Mouse (Mus musculus): Measurements from ENCODE around the gene Vmn1r204. TPM values are rescaled to one million over a fixed set of nuclear protein-coding genes. Genes with fewer than 3 reads are reported as not detected.
"Not testable (repeated sequence)": the region's sequence is repeated elsewhere in the genome, so short reads cannot be mapped to it uniquely, and the experiment has no call there.

The Vmn1r204 gene
- total RNA-seq (2017), result not detected in 2 replicates

GRCm38 (mm10) chr13:22552898-22553297, at the start of gene Vmn1r204:
Gene Vmn1r204, plus strand, starts transcription at chr13:22553198.
- not testable (repeated sequence) for ATAC-seq (replicated peaks; ENCODE audit: low read depth, poor library complexity, severe bottlenecking)

DNA sequence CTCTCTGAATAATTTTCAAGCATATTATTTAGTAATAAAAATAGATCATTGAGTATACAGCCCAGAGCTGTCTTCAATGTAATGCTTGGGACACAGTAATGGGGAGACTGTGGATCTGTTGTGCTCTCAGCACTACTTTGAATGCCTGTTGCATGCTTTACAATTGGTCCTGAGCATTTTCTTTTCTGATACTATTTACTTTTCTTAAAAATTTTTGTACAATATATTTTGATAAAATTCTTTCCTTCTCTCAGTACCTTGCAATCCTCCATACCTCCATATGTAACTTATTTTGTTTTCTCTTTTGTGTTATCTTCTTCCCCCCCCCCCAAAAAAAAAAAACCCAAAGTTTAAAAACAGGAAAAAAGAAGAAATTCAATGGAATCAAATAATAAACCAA, 47.7 kb upstream of the Vmn1r204 start, which contains the start of gene Vmn1r202:
Gene Vmn1r202 (minus strand): TSS at position 101 of the 400 bp plus-strand sequence.
- ATAC-seq (replicated peaks; ENCODE audit: low read depth, poor library complexity, severe bottlenecking), result no peak

DNA sequence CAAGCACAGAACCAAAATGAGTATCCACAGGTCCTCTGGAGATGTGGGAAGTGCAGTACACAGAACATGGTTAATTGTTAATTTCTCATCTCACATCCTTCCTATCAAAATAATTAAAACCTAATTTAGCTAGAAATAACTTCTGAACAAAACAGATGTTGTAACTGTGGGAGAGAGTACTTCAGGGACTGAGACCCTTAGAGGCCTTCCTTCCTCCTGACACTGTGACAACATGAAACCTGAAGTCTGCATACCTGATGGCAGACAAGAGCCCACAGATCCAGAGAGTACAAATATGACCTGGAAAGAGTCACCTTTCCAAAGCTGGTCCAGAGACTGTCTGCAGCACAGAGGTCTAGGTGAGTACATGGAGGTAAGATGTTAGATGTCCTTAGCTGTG, 35.2 kb upstream of the Vmn1r204 start, which contains the start of gene Vmn1r203:
Gene Vmn1r203 (plus strand): TSS at position 301 of the 400 bp plus-strand sequence.
- ATAC-seq (replicated peaks; ENCODE audit: low read depth, poor library complexity, severe bottlenecking), result no peak

- not testable (repeated sequence) for ATAC-seq (replicated peaks; ENCODE audit: low read depth, poor library complexity, severe bottlenecking)
Observed at GRCm38 (mm10) chr13:22574911-22575310, 21.9 kb downstream of the Vmn1r204 start.

GRCm38 (mm10) chr13:22583336-22583735, 30.3 kb downstream of the Vmn1r204 start:
- ATAC-seq (replicated peaks; ENCODE audit: low read depth, poor library complexity, severe bottlenecking), result not testable (repeated sequence)

- ATAC-seq (replicated peaks; ENCODE audit: low read depth, poor library complexity, severe bottlenecking), result no peak
Observed at GRCm38 (mm10) chr13:22592900-22593299, 39.9 kb downstream of the Vmn1r204 start, which contains the start of gene Vmn1r205. Gene Vmn1r205, minus strand, starts transcription at chr13:22593000.

Other genes with a start within 250 kb of the Vmn1r204 start
- gene Vmn1r197, start 228.6 kb upstream of the Vmn1r204 start, total RNA-seq (2017), result not detected in 2 replicates
- gene Vmn1r198, start 202.8 kb upstream of the Vmn1r204 start, total RNA-seq (2017), result not detected in 2 replicates
- gene Vmn1r199, start 173.4 kb upstream of the Vmn1r204 start, total RNA-seq (2017), result not detected in 2 replicates
- not detected in 2 replicates for gene Vmn1r200, start 162.8 kb upstream of the Vmn1r204 start, total RNA-seq (2017)
- not detected in 2 replicates for gene Vmn1r201, start 81.3 kb upstream of the Vmn1r204 start, total RNA-seq (2017)
- not detected in 2 replicates for gene Vmn1r202, start 47.8 kb upstream of the Vmn1r204 start, total RNA-seq (2017)
- gene Vmn1r203, start 35.1 kb upstream of the Vmn1r204 start, total RNA-seq (2017), result 0.10 and 0.14 TPM in 2 replicates
- not detected in 2 replicates for gene Vmn1r205, start 39.8 kb downstream of the Vmn1r204 start, total RNA-seq (2017)
- not detected in 2 replicates for gene Vmn1r206, start 71.1 kb downstream of the Vmn1r204 start, total RNA-seq (2017)
- gene Vmn1r207-ps, start 176.4 kb downstream of the Vmn1r204 start, total RNA-seq (2017), result not detected in 2 replicates
- not detected in 2 replicates for gene Vmn1r208, start 224.2 kb downstream of the Vmn1r204 start, total RNA-seq (2017)